Mouse (Mus musculus) bone marrow, adult 2 months (tissue): ENCODE results near the gene G6pc2.

ENCODE experiments used
- CTCF ChIP-seq: fragments of 200-500 bp; IDR thresholded peaks from 2 replicates; pipeline ENCODE4 v1.5.1; 2011; ENCODE audit warnings: low read length, control low read depth; ENCODE audit not compliant: control insufficient read depth, insufficient read depth
- POLR2A ChIP-seq: fragments of 200-500 bp; IDR thresholded peaks from 2 replicates; pipeline ENCODE4 v1.6.1; 2011; ENCODE audit warnings: low read depth, mild to moderate bottlenecking, control low read depth, low read length, borderline replicate concordance; ENCODE audit not compliant: control insufficient read depth

DNA sequence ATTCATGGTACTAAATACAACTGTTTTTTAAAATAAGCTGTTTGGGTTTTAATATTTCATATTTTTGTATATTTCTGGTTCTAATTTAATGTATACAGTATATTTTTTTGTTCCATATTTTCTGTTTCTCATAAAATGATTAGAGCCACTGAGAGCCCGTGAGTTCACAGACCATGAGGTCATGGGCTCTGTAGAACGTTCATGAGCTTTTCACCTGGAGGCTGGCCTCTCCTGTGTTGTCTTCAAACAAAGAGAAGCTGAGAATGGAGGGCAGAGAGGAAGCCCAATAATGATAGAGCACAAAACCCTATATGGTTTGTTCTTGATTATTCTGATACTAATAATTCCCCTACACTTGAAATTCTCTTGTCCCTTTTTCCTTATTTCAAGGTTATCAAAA, 13.9 kb downstream of the G6pc2 start:
- TF ChIP-seq CTCF (no peak), POLR2A (no peak)
